Mouse (Mus musculus): ENCODE results near the gene Gm11549.

Gene Gm11549

DNA sequence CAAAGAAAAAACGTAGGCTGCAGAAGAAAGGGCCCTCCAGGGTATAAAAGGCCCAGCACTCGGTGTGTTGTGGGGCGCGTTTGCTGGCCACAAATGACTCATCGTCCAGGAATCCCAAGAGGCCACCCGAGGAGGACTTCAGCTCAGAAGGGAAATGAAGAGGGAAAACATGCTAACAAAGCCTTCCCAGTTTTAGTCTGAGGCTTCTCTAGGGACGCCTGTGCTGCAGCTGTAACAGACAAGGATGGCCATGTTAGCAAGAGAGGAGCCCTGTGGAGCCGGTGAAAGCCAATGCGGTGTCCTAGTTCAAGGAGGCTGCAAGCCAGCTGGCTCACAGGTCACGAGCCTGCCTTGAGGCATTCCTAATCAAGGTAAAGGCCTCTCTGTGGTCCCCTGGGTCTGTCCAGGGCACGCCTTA is 39.8 kb downstream of the Gm11549 start:
- no peak for DNase-seq (ENCODE audit: low read depth, low spot score)

DNA sequence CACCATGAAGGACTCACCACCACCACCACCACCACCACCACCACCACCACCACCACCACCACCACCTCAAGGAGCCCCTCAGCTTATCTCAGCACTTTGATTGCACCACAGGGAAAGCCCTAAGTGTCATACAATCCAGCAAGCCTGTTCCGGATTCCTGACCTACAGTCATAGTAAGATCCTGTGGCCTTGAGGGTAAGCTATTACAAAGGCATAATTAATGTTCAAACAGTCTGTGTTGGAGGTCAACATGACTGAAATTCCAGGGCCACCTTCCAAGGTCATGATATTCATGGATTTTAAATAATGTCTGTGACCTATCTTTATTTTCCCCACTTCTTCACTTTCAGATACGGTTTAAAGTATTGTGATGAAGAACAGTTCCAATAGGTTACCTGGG is 41.1 kb downstream of the Gm11549 start:
- no peak for DNase-seq (ENCODE audit: low read depth, low spot score)

DNA sequence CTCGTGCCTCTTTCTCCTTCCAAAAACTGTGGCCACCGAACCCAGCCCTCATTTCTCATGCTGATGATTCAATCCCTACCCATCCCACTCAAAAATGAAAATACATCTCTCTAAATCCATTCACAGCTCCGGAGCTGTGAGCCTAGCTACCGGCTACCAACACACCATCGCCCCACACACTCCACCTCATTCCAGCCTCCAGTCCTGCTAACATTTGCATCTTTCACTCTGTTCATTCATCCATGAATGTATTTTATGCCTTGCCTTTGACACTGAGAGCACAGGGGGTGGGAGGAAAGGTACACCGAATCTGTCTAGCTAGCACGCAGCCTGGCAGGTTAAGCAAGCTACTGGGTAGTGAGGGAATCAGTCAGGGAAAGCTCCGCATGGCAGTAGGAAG is 42.8 kb downstream of the Gm11549 start:
- DNase-seq (ENCODE audit: low read depth, low spot score), result no peak

- DNase-seq (ENCODE audit: low read depth, low spot score), result no peak
Observed at GRCm38 (mm10) chr3:36476261-36477155, 45.1 kb downstream of the Gm11549 start.

DNA sequence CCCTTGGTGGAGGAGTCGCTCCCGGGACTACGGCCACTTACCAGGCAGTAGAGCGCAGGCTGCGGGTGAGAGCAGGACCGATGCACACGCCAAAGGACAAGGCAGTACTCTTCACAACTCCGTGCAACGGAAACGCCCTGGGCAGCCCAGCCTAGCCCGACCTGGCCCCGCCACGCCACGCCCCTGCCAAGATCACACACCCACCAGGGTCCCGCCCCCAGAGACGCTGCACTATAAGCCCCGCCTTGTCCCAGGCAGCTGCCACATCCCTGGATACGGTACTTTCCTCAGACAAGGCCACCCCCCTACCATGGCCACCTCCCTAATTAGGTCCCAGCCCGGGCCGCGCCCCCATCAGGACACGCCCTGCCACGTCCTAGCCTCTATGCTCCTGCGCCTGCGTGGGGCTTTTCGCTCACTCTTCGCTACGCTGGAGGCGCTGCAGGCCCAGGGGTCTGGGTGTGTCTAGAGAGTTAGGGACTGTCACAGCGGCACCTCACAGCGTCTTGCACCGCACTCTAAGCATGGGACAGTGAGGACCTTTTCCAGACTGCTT is 46.0 kb downstream of the Gm11549 start, which contains the start of the genes Anxa5 and 1810062G17Rik:
Gene Anxa5 (minus strand): TSS at position 363 of the 556 bp plus-strand sequence.
Gene 1810062G17Rik (plus strand): TSS at position 406 of the 556 bp plus-strand sequence.
- peak; percentile 98 for DNase-seq (ENCODE audit: low read depth, low spot score)

DNA sequence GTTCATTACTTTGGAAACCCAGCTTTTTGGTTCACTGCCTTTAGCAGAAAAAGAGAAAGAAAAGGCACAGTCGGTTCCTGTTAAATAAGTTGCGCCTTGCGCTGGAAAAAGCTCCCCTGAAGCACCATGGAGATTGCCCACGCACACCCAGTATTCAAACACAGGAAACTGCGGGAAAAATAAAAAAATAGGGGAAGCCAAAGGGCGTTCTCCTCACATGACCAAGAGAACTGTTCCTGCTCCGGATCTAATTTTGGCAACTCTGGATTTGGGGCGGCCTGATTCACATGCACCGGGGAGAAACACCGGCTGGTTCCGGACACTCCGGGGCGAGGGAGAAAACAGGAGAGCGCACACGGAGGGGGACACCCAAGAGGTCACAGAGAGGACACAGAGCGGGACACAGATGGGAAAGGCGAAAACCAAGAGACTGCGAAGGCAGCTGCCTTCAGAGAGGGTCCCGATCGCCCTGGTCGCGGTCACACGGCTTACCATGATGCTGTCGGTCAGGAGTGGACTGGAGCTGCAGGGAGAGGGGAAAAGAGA is 46.6 kb downstream of the Gm11549 start:
- DNase-seq (ENCODE audit: low read depth, low spot score), result peak; percentile 14

GRCm38 (mm10) chr3:36474421-36474820 is 47.2 kb downstream of the Gm11549 start:
- no peak for DNase-seq (ENCODE audit: low read depth, low spot score)

DNA sequence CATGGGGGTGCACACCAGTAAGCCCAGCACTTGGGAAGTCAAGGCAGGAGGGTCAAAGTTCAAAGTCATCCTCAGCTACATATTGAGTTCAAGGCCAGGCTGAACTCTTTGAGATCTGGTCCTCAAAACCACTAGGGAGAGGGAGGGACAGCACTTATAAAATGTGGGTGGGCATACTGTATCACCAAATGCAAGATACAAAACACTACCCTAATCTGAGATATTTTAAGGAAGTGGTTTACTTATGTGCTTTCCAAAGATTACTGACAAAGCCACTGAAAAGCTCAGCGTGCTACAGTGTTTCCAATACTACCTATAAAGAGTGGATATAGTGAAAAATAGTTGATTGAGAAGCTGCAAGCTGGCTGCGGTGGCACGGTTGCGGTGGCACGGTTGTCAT is 48.4 kb downstream of the Gm11549 start:
- no peak for DNase-seq (ENCODE audit: low read depth, low spot score)

GRCm38 (mm10) chr3:36471856-36472255 is 49.8 kb downstream of the Gm11549 start:
- DNase-seq (ENCODE audit: low read depth, low spot score), result no peak

GRCm38 (mm10) chr3:36468871-36469270 is 52.7 kb downstream of the Gm11549 start:
- no peak for DNase-seq (ENCODE audit: low read depth, low spot score)

GRCm38 (mm10) chr3:36467632-36468031 is 54.0 kb downstream of the Gm11549 start:
- no peak for DNase-seq (ENCODE audit: low read depth, low spot score)

DNA sequence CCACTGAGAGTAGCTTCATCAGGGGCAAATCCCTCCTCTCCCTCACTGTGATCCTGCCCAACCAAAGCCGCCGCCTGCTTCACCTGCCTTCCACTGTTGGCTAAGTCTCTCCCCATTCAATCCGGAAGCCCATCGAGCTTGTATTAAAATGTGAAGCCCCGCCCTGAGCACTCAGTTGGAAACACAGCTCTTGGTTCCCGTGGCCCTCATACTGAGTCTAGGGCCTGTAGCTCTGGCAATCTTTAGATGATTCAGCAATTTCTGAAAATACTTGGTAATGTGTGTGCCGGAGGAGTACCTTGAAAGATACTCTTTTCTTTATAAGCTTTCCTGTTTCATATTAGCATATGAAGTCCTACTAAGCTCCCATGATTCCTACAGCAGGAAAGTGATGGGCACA is 56.1 kb downstream of the Gm11549 start:
- DNase-seq (ENCODE audit: low read depth, low spot score), result peak; percentile 51

Measured in ZHBTc4 (cell line).